Mouse (Mus musculus): ENCODE results near the gene Car5b.
A peak's percentile ranks its signal among the peaks of the same experiment; 100 is the strongest.

Gene Car5b

GRCm38 (mm10) chrX:163958467-163958875, 69.3 kb downstream of the Car5b start, which contains the start of gene Zrsr2:
Zrsr2 (minus strand) TSS chrX:163958661.
- DNase-seq (ENCODE audit: low spot score in 2 of 2), result peak; percentile 75 to 85

GRCm38 (mm10) chrX:163957803-163958466, 69.9 kb downstream of the Car5b start:
- DNase-seq (ENCODE audit: low spot score in 2 of 2), result peak; percentile 13 to 58

DNA sequence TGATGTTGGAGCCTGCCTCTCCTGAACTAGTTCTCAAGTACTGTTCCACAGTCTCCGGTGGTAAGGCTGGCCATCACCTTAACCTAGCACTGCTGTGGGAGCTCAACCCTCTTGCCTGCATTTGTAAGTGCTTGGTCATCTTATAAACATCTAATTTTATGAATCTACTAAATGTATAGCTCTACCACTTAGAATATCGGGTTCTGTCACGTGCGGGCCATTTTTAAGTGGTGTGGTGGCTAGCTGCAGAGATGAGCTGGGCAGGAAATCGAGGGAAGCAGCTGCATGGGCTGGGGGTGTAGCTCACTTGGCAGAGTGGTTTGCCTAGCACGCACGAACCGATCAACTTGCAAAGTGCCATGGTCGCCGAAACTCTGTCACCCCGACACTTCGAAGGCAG, 70.4 kb downstream of the Car5b start:
- DNase-seq (ENCODE audit: low spot score in 2 of 2), result no peak

DNA sequence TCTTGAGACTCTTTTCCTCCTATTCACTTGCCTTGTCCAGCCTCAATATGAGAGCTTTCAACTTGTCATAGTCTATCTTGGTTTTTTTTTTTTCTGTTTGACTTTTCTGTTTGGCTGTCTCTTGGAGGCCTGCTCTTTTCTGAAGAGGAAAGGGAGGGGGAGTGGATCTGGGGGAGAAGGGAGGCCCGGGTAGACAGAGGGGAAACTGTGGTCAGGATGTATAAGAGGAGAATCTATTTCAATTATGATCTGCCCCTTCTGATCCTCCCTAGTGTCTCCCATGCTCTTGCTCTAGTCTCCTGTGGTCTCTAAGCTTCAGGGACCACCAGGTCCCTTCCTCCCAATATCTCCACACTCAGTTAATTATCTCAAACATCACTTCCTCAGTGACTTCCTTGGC, 76.2 kb downstream of the Car5b start:
- no peak for DNase-seq (ENCODE audit: low spot score in 2 of 2)

DNA sequence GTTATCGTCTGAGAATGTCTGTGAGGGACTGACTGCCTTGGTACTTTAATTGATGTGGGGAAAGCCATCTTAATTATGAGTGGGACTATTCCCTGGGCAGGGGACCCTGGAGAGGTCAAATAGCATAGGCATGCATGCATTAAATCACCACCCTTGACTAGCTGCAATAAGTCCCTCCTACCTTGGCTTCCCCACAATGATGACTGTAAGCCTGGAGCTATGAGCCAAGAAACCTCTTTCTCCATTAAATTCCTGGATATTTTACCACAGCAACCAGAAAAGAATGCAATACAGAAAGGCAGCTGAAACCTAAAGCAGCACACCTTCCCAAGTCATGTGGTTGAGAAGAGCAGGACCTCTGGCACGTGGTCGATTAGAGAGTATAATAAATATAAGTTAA, 83.4 kb downstream of the Car5b start:
- no peak for DNase-seq (ENCODE audit: low spot score in 2 of 2)

GRCm38 (mm10) chrX:163938587-163938986, 89.2 kb downstream of the Car5b start:
- DNase-seq (ENCODE audit: low spot score in 2 of 2), result peak; percentile 47 to 58

GRCm38 (mm10) chrX:163934731-163935130, 93.1 kb downstream of the Car5b start:
- DNase-seq (ENCODE audit: low spot score in 2 of 2), result no peak

DNA sequence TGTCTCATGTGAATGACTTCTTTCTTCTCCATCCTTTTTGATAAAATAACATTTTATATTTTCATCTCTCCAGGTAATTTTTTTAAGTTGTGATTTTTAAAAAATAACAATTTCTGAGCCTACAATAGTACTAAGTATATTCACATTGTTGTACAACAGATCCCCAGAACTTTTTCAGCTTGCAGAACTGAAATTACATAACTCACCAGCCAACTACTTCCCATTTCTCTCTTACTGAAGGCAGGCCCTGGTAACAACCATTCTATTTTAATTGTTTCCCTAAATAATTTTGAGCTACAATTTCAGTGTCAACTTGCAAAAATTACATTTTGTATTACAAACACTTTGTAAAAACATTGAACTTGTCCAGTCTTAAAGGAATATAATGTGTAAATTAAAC, 98.2 kb downstream of the Car5b start:
- DNase-seq (ENCODE audit: low spot score in 2 of 2), result no peak

Data from heart, adult 9 months (tissue).